Mouse (Mus musculus): ENCODE measurements around the gene Parp3. TPM values are rescaled to one million over a fixed set of nuclear protein-coding genes. Genes with fewer than 3 reads are reported as not detected.
A peak's percentile ranks its signal among the peaks of the same experiment; 100 is the strongest.

Parp3 gene
- total RNA-seq, 2 experiments from 2014 or later, result 3.0 to 3.7 TPM

- DNase-seq (ENCODE audit: low spot score in 2 of 2), result peak in 1 of 2 experiments; percentile 2
- Histone ChIP-seq H3K27ac (no peak overlapping the region), H3K4me3 (no peak overlapping the region)
- no peak for TF ChIP-seq CTCF (conservative IDR thresholded peaks at IDR 0.05)
Measured at GRCm38 (mm10) chr9:106483136-106483535, 6.4 kb upstream of the Parp3 start.

DNA sequence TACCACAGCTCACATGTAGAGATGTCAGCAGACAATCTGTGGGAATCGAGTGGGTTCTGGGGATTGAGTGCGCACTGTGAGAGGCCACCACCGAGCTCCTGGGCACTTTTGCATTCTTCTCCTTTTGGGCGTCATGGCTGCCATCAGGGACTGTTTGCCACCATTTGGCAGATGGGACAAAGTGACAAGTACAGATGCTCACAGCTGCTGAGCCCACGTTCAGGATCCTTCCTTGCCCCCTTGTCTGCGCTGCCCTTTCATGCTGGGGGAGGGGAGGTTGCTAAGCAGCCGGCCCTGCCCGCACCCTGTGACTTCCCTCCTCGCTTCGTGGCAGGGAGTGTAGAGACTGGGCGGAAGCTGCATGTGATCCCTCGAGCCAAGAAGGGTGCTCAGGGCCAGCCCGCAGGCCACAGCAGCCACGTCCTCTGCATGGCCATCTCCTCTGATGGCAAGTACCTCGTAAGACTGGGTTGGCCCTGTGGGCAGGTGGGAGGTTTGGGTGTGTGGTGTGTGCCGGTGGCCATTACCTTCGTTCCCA is 5.9 kb upstream of the Parp3 start:
- Histone ChIP-seq H3K27ac (no peak overlapping the region), H3K4me3 (no peak overlapping the region)
- DNase-seq (ENCODE audit: low spot score in 2 of 2), result peak in 1 of 2 experiments; percentile 5
- no peak for TF ChIP-seq CTCF (conservative IDR thresholded peaks at IDR 0.05)

DNA sequence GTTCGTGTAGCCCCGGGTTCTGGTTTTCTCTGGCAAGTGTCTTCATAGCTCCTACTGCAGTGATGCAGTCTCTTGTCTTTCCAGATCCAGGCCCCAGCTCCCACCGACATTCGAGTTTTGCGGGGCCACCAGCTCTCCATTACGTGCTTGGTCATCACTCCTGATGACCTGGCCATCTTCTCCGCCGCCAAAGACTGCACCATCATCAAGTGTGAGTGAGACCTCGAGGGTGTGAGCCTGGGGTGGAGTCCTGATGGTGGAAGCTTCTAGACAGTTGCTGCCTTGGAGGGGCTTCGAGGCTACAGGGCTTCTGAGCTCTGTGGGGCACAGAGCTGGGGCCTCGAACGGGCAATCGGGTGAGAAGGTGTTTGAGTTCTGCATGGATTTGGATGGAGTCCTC is 4.9 kb upstream of the Parp3 start:
- peak in 1 of 2 experiments; percentile 7 for DNase-seq (ENCODE audit: low spot score in 2 of 2)
- no peak overlapping the region for H3K27ac ChIP-seq
- no peak overlapping the region for H3K4me3 ChIP-seq
- TF ChIP-seq CTCF (conservative IDR thresholded peaks at IDR 0.05), result no peak

GRCm38 (mm10) chr9:106481075-106481474 is 4.3 kb upstream of the Parp3 start:
- TF ChIP-seq CTCF (conservative IDR thresholded peaks at IDR 0.05), result no peak
- Histone ChIP-seq H3K27ac (no peak overlapping the region), H3K4me3 (no peak overlapping the region)
- DNase-seq (ENCODE audit: low spot score in 2 of 2), result peak in 1 of 2 experiments; percentile 8

DNA sequence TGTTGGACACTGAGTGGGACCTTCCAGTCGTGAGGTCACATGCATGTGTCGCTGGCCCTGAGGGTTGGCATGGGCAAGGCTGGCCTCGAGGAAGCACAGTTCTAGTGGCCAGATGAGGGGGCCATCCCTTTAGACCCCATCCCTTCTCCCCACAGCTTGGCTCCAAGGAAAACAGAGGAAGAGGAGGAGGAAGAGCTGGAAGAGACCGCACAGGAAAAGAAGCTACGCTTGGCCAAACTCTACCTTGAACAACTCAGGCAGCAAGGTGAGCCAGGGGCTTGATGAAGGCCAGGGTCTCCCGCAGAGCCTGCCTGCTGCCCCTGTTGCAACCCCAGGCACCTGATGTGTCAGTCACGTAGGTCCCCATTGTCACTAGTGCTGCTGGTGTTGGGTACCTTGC is 3.8 kb upstream of the Parp3 start:
- Histone ChIP-seq H3K27ac (no peak overlapping the region), H3K4me3 (no peak overlapping the region)
- TF ChIP-seq CTCF (conservative IDR thresholded peaks at IDR 0.05), result no peak
- peak in 1 of 2 experiments; percentile 9 for DNase-seq (ENCODE audit: low spot score in 2 of 2)

DNA sequence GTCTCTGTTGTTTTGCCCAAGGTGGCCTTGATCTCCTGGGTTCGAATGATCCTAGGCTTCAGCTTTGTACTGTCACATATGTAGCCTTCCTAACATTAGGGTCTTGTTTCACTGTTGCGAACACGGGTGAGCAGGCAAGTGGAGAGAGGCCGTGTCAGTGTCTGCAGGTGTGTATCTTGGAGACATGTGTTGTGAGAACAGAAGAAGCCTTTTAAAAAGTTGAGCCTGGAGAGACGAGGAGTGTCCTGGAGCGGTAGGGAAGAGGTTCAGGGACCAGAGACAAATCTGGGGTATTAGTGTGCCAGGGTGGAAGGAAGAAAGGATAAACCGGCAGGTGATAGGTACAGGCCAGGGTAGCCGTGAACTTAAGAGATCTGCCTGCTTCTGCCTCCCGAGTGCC is 1.4 kb upstream of the Parp3 start:
- peak overlapping the region; percentile 95 for H3K4me3 ChIP-seq
- no peak for TF ChIP-seq CTCF (conservative IDR thresholded peaks at IDR 0.05)
- H3K27ac ChIP-seq, result no peak overlapping the region
- peak in 1 of 2 experiments; percentile 8 for DNase-seq (ENCODE audit: low spot score in 2 of 2)

DNA sequence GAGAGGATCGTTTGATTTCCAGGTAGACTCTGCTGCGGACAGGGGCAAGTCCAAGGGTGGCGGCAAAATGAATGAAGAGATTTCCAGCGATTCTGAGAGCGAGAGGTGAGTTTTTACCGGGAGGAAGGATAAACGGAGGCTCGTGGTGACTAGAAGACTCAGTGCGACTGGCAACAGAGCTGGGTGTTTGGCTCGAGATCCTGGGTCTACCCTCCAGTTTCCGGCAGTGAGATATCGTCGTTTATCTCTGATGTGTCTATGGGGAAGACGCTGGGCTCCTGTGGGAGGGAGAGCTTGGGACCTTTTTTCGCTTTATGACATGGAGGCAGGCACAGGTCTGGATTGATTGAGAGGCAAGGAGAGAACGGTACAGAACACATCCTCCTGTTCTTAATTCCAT is 900 bp upstream of the Parp3 start:
- peak in 1 of 2 experiments; percentile 8 for DNase-seq (ENCODE audit: low spot score in 2 of 2)
- no peak for TF ChIP-seq CTCF (conservative IDR thresholded peaks at IDR 0.05)
- Histone ChIP-seq H3K4me3 (peak overlapping the region; percentile 95), H3K27ac (peak overlapping the region; percentile 56; the same call in 1 of the 2 replicates)

DNA sequence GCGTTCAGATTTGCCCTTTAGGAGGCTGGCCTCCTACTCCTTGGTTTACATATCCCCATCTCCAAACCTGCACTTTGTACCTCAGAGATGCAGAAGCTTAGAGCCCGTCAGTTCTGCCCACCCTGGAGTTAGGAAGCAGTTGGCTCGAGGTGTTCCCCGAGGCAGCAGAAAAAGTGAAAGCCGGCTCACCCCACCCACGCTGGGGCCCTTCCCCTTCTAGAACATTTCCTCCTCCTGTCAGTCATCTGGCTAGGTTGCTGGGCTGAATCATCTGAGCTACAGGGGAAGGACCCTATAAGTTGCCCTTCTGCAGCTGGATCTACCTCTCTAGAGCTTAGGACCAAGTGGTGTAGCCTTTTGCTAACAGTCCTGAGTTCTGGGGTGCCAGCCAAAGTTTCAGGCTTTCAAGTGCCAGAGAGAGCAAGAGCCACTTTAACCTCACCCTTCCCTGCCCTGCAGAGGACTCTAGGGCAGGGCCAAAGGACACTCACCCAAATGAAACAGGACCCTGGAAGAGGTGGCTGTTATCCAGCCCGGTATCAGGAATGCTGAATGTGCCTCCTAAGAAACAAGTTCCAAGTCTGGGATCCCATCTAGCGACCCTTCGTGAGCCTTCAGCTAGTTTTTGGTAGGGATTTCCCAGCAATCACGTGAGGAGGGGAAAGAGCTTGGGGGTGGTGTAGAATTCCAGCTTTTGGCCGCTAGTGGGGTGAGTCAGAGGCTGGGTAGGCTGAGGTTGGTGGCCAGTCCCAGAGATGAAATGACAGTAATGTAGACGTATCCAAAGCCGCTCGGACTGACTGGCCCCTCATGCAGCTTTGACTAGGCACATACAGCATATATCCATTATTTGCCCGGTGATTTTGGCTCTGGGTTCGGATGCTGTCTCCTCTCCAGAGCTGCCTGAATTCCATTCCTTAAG is 486 bp downstream of the Parp3 start:
- H3K27ac ChIP-seq, result peak overlapping the region; percentile 80
- DNase-seq (ENCODE audit: low spot score in 2 of 2), result peak in 1 of 2 experiments; percentile 21
- no peak for TF ChIP-seq CTCF (conservative IDR thresholded peaks at IDR 0.05)
- H3K4me3 ChIP-seq, result peak overlapping the region; percentile 41; the same call in 1 of the 2 replicates

DNA sequence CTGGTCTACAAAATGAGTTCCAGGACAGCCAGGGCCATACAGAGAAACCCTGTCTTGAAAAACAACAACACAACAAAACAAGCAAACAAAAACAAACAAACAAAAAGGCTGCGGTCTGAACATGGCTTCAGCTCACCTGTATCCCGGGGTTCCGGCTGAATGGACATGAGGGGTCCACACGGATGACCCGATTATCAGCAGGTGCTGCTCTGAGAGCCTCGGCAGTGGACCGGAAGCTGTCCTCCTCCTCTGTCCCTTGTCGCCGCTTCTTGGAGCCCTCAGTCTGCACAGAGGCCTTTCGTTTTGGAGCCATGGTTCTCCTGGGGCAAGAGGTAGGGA is 1.1 kb downstream of the Parp3 start, which contains the start of gene Rrp9:
Gene Rrp9 (plus strand): TSS at position 301 of the 339 bp plus-strand sequence.
- DNase-seq (ENCODE audit: low spot score in 2 of 2), result no peak
- H3K27ac ChIP-seq, result peak within 1 kb of the TSS; percentile 80
- H3K4me3 ChIP-seq, result peak within 1 kb of the TSS; percentile 41; the same call in 1 of the 2 replicates
- no peak for TF ChIP-seq CTCF (conservative IDR thresholded peaks at IDR 0.05)

- TF ChIP-seq CTCF (conservative IDR thresholded peaks at IDR 0.05), result no peak
- Histone ChIP-seq H3K4me3 (no peak overlapping the region), H3K27ac (peak overlapping the region; percentile 36; the same call in 1 of the 2 replicates)
- DNase-seq (ENCODE audit: low spot score in 2 of 2), result peak in 1 of 2 experiments; percentile 8
Measured at GRCm38 (mm10) chr9:106475046-106475445, 1.7 kb downstream of the Parp3 start.

DNA sequence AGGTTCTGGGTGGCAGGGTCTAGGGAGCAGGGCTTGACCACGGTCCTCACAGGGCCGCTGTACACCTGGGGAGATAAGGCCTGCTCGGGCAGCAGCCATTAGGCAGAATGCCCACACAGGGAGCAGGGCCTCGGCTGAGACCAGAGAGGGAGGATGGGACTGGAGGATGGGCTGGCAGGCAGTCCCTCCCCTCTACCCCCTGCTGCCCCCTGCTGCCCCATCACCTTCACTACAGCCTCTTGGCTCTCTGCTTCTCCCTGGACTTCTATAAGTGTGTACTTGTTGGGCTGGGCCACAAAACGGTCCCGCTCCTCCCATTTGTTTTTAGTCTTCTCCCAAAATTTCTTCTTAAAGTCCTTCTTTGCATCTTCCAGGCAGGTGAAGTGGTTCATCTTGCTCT is 2.3 kb downstream of the Parp3 start:
- peak overlapping the region; percentile 63 for H3K27ac ChIP-seq
- peak; percentile 80 for TF ChIP-seq CTCF (conservative IDR thresholded peaks at IDR 0.05)
- peak; percentile 34 to 70 for DNase-seq (ENCODE audit: low spot score in 2 of 2)
- H3K4me3 ChIP-seq, result no peak overlapping the region

DNA sequence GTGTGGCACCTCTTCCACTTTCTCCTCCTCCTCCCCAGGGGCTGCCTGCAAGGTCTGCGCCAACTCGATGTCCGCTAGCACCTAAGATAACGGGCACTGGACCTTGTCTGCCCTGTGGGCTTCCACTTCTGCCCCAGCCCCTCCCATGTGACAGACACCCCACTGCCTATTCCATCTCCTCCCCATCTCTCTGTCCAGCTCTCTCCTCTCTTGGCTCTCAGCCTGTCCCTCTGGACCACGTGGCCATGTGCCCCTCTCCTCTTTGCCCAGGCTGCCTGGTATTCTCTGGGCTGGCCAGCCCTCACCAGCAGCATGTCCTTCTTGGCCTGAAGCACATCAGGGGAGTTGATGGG is 3.0 kb downstream of the Parp3 start:
- TF ChIP-seq CTCF (conservative IDR thresholded peaks at IDR 0.05), result no peak
- no peak overlapping the region for H3K4me3 ChIP-seq
- DNase-seq (ENCODE audit: low spot score in 2 of 2), result peak; percentile 0 to 9
- peak overlapping the region; percentile 63; the same call in 1 of the 2 replicates for H3K27ac ChIP-seq

DNA sequence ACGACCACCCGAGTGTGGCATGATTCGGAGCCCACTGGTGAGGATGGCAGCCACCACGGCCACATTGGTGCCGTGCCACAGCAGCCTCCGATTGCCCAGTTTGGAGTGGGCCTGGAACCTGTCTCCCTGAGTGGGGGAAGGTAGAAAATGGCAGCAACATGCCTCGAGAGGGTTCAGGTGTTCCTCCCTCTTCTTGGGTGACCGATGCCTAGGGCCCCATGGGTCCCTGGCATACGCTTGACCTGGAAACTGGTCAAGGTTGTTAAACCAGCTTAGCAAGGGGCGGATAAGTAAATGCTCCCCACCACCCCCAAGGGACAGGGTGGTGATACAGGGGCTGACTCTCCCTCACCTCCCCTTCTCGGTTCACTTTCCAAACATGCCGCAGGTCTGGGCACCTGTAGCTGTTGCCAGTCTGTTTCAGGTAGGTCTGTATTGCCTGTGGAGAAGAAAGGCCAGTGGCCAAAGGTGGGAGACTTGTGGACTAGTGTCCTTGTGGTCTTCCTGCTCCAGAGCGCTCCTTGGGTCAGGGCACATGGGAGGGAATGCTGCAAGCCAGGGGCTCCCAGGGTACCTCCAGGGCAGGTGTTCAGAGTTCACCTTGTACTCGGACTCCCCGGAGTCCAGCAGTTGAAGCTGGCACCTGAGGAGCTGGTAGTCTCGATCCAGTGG is 3.5 kb downstream of the Parp3 start:
- peak; percentile 0 to 7 for DNase-seq (ENCODE audit: low spot score in 2 of 2)

More for the DNA sequence above, 3.5 kb downstream of the Parp3 start:
- Histone ChIP-seq H3K4me3 (no peak overlapping the region), H3K27ac (peak overlapping the region; percentile 77; the same call in 1 of the 2 replicates)
- TF ChIP-seq CTCF (conservative IDR thresholded peaks at IDR 0.05), result no peak
